18 mouse cellular contexts compared by ENCODE assay signal in genomic region chr13:74382289-74382688, GRCm38 (mm10). TPM values are rescaled to one million over a fixed set of nuclear protein-coding genes. Genes with fewer than 3 reads are reported as not detected.
DNase-seq lines count a peak whose midpoint lies in the region; ATAC-seq lines count a peak whose summit lies in the region.
"Had no signal": no experiment of that assay in that cellular context is flagged by ENCODE, and none has a peak within 500 bp of the region (broad histone marks: within the 10 kb centered on the region; RNA-seq: fewer than 3 reads in every experiment).

No protein-coding gene starts in this region.

- no peak overlapping the region for H3K4me2 ChIP-seq in forebrain, embryonic 11.5 days (ENCODE audit: low read depth, low read length, severe bottlenecking)
- no peak overlapping the region for H3K4me2 ChIP-seq in limb, embryonic 11.5 days (ENCODE audit: low read depth, severe bottlenecking)
- H3K4me2 ChIP-seq: embryonic facial prominence, embryonic 15.5 days; liver, embryonic 15.5 days; midbrain, embryonic 11.5 days had no signal

- no peaks in the 10 kb centered on the region for H3K27me3 ChIP-seq in forebrain, embryonic 11.5 days (ENCODE audit: control insufficient read depth, insufficient read depth, low read length)
- H3K27me3 ChIP-seq in forebrain, embryonic 10.5 days (ENCODE audit: poor library complexity, severe bottlenecking) = no peaks in the 10 kb centered on the region
- H3K27me3 ChIP-seq in limb, embryonic 11.5 days (ENCODE audit: control insufficient read depth, insufficient read depth, low read length) = no peaks in the 10 kb centered on the region; the same call in 1 of the 2 replicates
- peaks cover 24% of the 10 kb centered on the region for H3K27me3 ChIP-seq in limb, embryonic 10.5 days (ENCODE audit: low read depth, poor library complexity, severe bottlenecking)
- H3K27me3 ChIP-seq: embryonic facial prominence, embryonic 15.5 days; liver, embryonic 15.5 days had no signal

- H3K4me3 ChIP-seq in forebrain, embryonic 11.5 days (ENCODE audit: low read depth, low read length) = no peak overlapping the region
- H3K4me3 ChIP-seq in forebrain, embryonic 10.5 days = no peak overlapping the region
- no peak overlapping the region for H3K4me3 ChIP-seq in limb, embryonic 11.5 days (ENCODE audit: low read depth, low read length)
- no peak overlapping the region for H3K4me3 ChIP-seq in limb, embryonic 10.5 days
- H3K4me3 ChIP-seq: embryonic facial prominence, embryonic 15.5 days; heart, adult 2 months; liver, embryonic 15.5 days had no signal

- H3K9me3 ChIP-seq in forebrain, embryonic 11.5 days (ENCODE audit: control insufficient read depth, low read length) = no peaks in the 10 kb centered on the region
- no peaks in the 10 kb centered on the region for H3K9me3 ChIP-seq in forebrain, embryonic 10.5 days
- H3K9me3 ChIP-seq in limb, embryonic 11.5 days (ENCODE audit: control insufficient read depth, low read length) = no peaks in the 10 kb centered on the region
- no peaks in the 10 kb centered on the region for H3K9me3 ChIP-seq in limb, embryonic 10.5 days (replicated peaks)
- H3K9me3 ChIP-seq: embryonic facial prominence, embryonic 15.5 days; liver, embryonic 15.5 days had no signal

- no peak overlapping the region for H3K27ac ChIP-seq in forebrain, embryonic 11.5 days (ENCODE audit: low read depth, low read length)
- H3K27ac ChIP-seq in forebrain, embryonic 10.5 days = no peak overlapping the region
- H3K27ac ChIP-seq in limb, embryonic 11.5 days (replicated peaks; ENCODE audit: low read depth, low read length) = 0 out of 2 replicates have a peak overlapping the region, but pooled peaks have one; percentile 8
- H3K27ac ChIP-seq in limb, embryonic 10.5 days = no peak overlapping the region
- H3K27ac ChIP-seq: embryonic facial prominence, embryonic 15.5 days; heart, adult 2 months; liver, embryonic 15.5 days had no signal

- WGBS in forebrain, embryonic 11.5 days = 53% methylated on average over 3 of the region's 3 CpGs
- 69% methylated on average over 3 of the region's 3 CpGs for WGBS in forebrain, embryonic 10.5 days
- WGBS in limb, embryonic 11.5 days = 28% methylated on average over 3 of the region's 3 CpGs
- WGBS in limb, embryonic 10.5 days = 60% methylated on average over 3 of the region's 3 CpGs

- H3K9ac ChIP-seq in forebrain, embryonic 11.5 days (ENCODE audit: low read length) = no peak overlapping the region
- H3K9ac ChIP-seq in limb, embryonic 11.5 days (ENCODE audit: low read length) = no peak overlapping the region
- H3K9ac ChIP-seq: embryonic facial prominence, embryonic 15.5 days; liver, embryonic 15.5 days had no signal

- no peaks in the 10 kb centered on the region for H3K4me1 ChIP-seq in forebrain, embryonic 11.5 days (replicated peaks; ENCODE audit: control insufficient read depth, insufficient read depth, low read length)
- peaks cover 14% of the 10 kb centered on the region for H3K4me1 ChIP-seq in forebrain, embryonic 10.5 days
- peaks cover 4% of the 10 kb centered on the region; the same call in 1 of the 2 replicates for H3K4me1 ChIP-seq in limb, embryonic 11.5 days (ENCODE audit: control insufficient read depth, insufficient read depth, low read length)
- H3K4me1 ChIP-seq in limb, embryonic 10.5 days = peaks cover 11% of the 10 kb centered on the region
- H3K4me1 ChIP-seq: liver, embryonic 15.5 days had no signal

- ATAC-seq in forebrain, embryonic 11.5 days (replicated peaks; ENCODE audit: low FRiP score) = peak; percentile 49; the same call in 1 of the 2 replicates
- no peak for ATAC-seq in limb, embryonic 11.5 days (ENCODE audit: insufficient number of reproducible peaks, low FRiP score, low TSS enrichment, low read depth)

- DNase-seq in forebrain, embryonic 11.5 days (ENCODE audit: low spot score) = no peak
- DNase-seq in forebrain, embryonic 10.5 days (ENCODE audit: extremely low spot score, low spot score) = no peak
- DNase-seq in limb, embryonic 11.5 days (ENCODE audit: low spot score) = no peak
- no peak for DNase-seq in limb, embryonic 10.5 days (ENCODE audit: low spot score)
- peak; percentile 34 for DNase-seq in forelimb bud, embryonic 11.5 days (ENCODE audit: low read depth, low spot score)
- peak; percentile 22 for DNase-seq in retina, postnatal 1 day
- DNase-seq in adrenal gland, adult (ENCODE audit: inconsistent age in 2 of 2, low spot score in 1 of 2) = no peak
- DNase-seq in gastrocnemius, adult 8-10 months (ENCODE audit: low spot score in 2 of 2) = no peak
- DNase-seq: adrenal gland, adult 8-10 months; heart, adult 2 months; kidney, postnatal 10 days; right cerebral cortex, adult 18-20 months had no signal

- H3K36me3 ChIP-seq in forebrain, embryonic 11.5 days (ENCODE audit: control insufficient read depth, insufficient read depth, low read length) = no peaks in the 10 kb centered on the region
- no peaks in the 10 kb centered on the region for H3K36me3 ChIP-seq in forebrain, embryonic 10.5 days (replicated peaks)
- H3K36me3 ChIP-seq in limb, embryonic 11.5 days (ENCODE audit: control insufficient read depth, insufficient read depth, low read length) = no peaks in the 10 kb centered on the region
- H3K36me3 ChIP-seq in limb, embryonic 10.5 days = no peaks in the 10 kb centered on the region
- H3K36me3 ChIP-seq: embryonic facial prominence, embryonic 15.5 days; liver, embryonic 15.5 days had no signal

RNA-seq across cellular contexts. Expression of gene Zfp72, which starts 8.3 kb away (rescaled TPM):
- polyA plus RNA-seq in forebrain, embryonic 11.5 days (2014; fragmentation: Nextera tagmentation; extraction: Ambion mirVana) = 4.4 TPM in 2 replicates
- 4.3 and 6.5 TPM in 2 replicates for polyA plus RNA-seq in forebrain, embryonic 10.5 days (2016; fragmentation: Nextera tagmentation; extraction: Ambion mirVana)
- polyA plus RNA-seq in limb, embryonic 11.5 days (2014; fragmentation: Nextera tagmentation; extraction: Ambion mirVana) = 5.3 and 5.7 TPM in 2 replicates
- polyA plus RNA-seq in limb, embryonic 10.5 days (2016; fragmentation: Nextera tagmentation; extraction: Ambion mirVana) = 5.0 and 5.9 TPM in 2 replicates
- total RNA-seq in gastrocnemius, adult 8-10 months (2022) = 1 to 10 TPM; 2.6 to 3.8 (median 3.0) TPM

RNA-seq across cellular contexts. Expression of gene Ftl1-ps1, which starts 17.2 kb away (rescaled TPM):
- polyA plus RNA-seq in forebrain, embryonic 11.5 days (2014; fragmentation: Nextera tagmentation; extraction: Ambion mirVana) = 72.8 and 85.7 TPM in 2 replicates
- 77.3 and 88.6 TPM in 2 replicates for polyA plus RNA-seq in forebrain, embryonic 10.5 days (2016; fragmentation: Nextera tagmentation; extraction: Ambion mirVana)
- 55.2 and 55.9 TPM in 2 replicates for polyA plus RNA-seq in limb, embryonic 11.5 days (2014; fragmentation: Nextera tagmentation; extraction: Ambion mirVana)
- 72.3 and 80.5 TPM in 2 replicates for polyA plus RNA-seq in limb, embryonic 10.5 days (2016; fragmentation: Nextera tagmentation; extraction: Ambion mirVana)
- 100 to 1,000 TPM; 182 to 248 (median 211) TPM for total RNA-seq in gastrocnemius, adult 8-10 months (2022)

RNA-seq across cellular contexts. Expression of gene Lrrc14b, which starts 18.5 kb away (rescaled TPM):
- polyA plus RNA-seq in forebrain, embryonic 11.5 days (2014; fragmentation: Nextera tagmentation; extraction: Ambion mirVana) = not detected in 2 replicates
- polyA plus RNA-seq in forebrain, embryonic 10.5 days (2016; fragmentation: Nextera tagmentation; extraction: Ambion mirVana) = not detected in 2 replicates
- not detected in 2 replicates for polyA plus RNA-seq in limb, embryonic 11.5 days (2014; fragmentation: Nextera tagmentation; extraction: Ambion mirVana)
- polyA plus RNA-seq in limb, embryonic 10.5 days (2016; fragmentation: Nextera tagmentation; extraction: Ambion mirVana) = not detected in 2 replicates
- total RNA-seq in gastrocnemius, adult 8-10 months (2022) = 100 to 1,000 TPM in 1 of 4 experiments, 10 to 100 TPM in 3; 90.5 to 101 (median 96.3) TPM
- total RNA-seq: hematopoietic stem cell, adult 5-6 weeks; layer of hippocampus, postnatal 25 days; left cerebral cortex, postnatal 36 days had no signal
- polyA plus RNA-seq: embryonic facial prominence, embryonic 15.5 days; liver, embryonic 15.5 days; midbrain, embryonic 11.5 days had no signal

RNA-seq across cellular contexts. Expression of gene Ccdc127, which starts 32.2 kb away (rescaled TPM):
- 53.5 and 61.1 TPM in 2 replicates for polyA plus RNA-seq in forebrain, embryonic 11.5 days (2014; fragmentation: Nextera tagmentation; extraction: Ambion mirVana)
- polyA plus RNA-seq in forebrain, embryonic 10.5 days (2016; fragmentation: Nextera tagmentation; extraction: Ambion mirVana) = 52.4 and 56.7 TPM in 2 replicates
- polyA plus RNA-seq in limb, embryonic 11.5 days (2014; fragmentation: Nextera tagmentation; extraction: Ambion mirVana) = 57.4 and 61.0 TPM in 2 replicates
- 52.7 and 54.0 TPM in 2 replicates for polyA plus RNA-seq in limb, embryonic 10.5 days (2016; fragmentation: Nextera tagmentation; extraction: Ambion mirVana)
- 10 to 100 TPM; 58.2 to 66.2 (median 64.0) TPM for total RNA-seq in gastrocnemius, adult 8-10 months (2022)

RNA-seq across cellular contexts. Expression of gene Sdha, which starts 32.2 kb away (rescaled TPM):
- polyA plus RNA-seq in forebrain, embryonic 11.5 days (2014; fragmentation: Nextera tagmentation; extraction: Ambion mirVana) = 249 and 253 TPM in 2 replicates
- polyA plus RNA-seq in forebrain, embryonic 10.5 days (2016; fragmentation: Nextera tagmentation; extraction: Ambion mirVana) = 274 and 282 TPM in 2 replicates
- polyA plus RNA-seq in limb, embryonic 11.5 days (2014; fragmentation: Nextera tagmentation; extraction: Ambion mirVana) = 214 and 235 TPM in 2 replicates
- polyA plus RNA-seq in limb, embryonic 10.5 days (2016; fragmentation: Nextera tagmentation; extraction: Ambion mirVana) = 257 and 263 TPM in 2 replicates
- 100 to 1,000 TPM; 555 to 618 (median 575) TPM for total RNA-seq in gastrocnemius, adult 8-10 months (2022)

Comparison
In these comparisons a context has a peak if more than half of its experiments do, and no peak if none do; other contexts are left out.
1. DNase-seq: peak in forelimb bud, embryonic 11.5 days (single experiment) and retina, postnatal 1 day (single experiment); none in forebrain, embryonic 11.5 days (single experiment), forebrain, embryonic 10.5 days (single experiment), limb, embryonic 11.5 days (single experiment), limb, embryonic 10.5 days (single experiment), adrenal gland, adult (0 of 2) and gastrocnemius, adult 8-10 months (0 of 2).